Mouse (Mus musculus): ENCODE results near the gene Dusp14. TPM values are rescaled to one million over a fixed set of nuclear protein-coding genes. Genes with fewer than 3 reads are reported as not detected.
A peak's percentile ranks its signal among the peaks of the same experiment; 100 is the strongest.

Dusp14 gene
- 19.8 and 21.4 TPM in 2 replicates for polyA plus RNA-seq (2014; fragmentation: Nextera tagmentation; extraction: Ambion mirVana)

DNA sequence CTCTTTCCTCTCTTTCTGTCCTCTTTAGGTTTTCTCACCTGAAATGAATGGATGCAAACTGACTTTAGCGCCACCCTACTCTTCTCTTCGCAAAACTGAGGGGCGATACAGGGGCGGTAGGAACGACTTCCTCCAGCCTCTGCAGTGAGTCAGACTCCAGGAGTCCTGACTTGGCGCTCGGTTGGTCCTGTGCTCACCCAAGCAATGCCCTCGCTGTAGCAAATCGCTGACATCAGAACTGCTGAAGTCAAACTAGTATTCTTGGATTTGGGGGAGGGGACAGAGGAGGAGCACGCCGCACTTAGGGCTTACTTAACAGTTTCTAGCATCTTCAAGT lies at the start of gene Dusp14:
Gene Dusp14 (minus strand): TSS at position 228 of the 337 bp plus-strand sequence.
- Histone ChIP-seq H3K4me1 (ENCODE audit: control insufficient read depth, insufficient read depth, low read length) (peaks cover 28% of the 10 kb centered on the region), H3K27me3 (ENCODE audit: control insufficient read depth, insufficient read depth, low read length) (peaks cover 9% of the 10 kb centered on the region), H3K9me3 (ENCODE audit: control insufficient read depth, low read length) (no peaks in the 10 kb centered on the region), H3K9ac (ENCODE audit: low read depth, low read length) (peak within 1 kb of the TSS; percentile 72), H3K4me2 (replicated peaks; ENCODE audit: low read depth, low read length) (peak within 1 kb of the TSS; percentile 95), H3K27ac (ENCODE audit: low read depth, low read length) (peak within 1 kb of the TSS; percentile 30; the same call in 1 of the 2 replicates), H3K4me3 (ENCODE audit: low read length) (peak within 1 kb of the TSS; percentile 72), H3K36me3 (ENCODE audit: control insufficient read depth, insufficient read depth, low read length) (no peaks in the 10 kb centered on the region)
- WGBS, result 10% methylated on average over 11 of the region's 11 CpGs
- ATAC-seq (ENCODE audit: low FRiP score, low TSS enrichment), result peak; percentile 63; the same call in 1 of the 2 replicates

- H3K4me1 ChIP-seq (ENCODE audit: control insufficient read depth, insufficient read depth, low read length), result no peaks in the 10 kb centered on the region
- H3K9ac ChIP-seq (ENCODE audit: low read depth, low read length), result no peak overlapping the region
- WGBS, result 92% methylated on average over 4 of the region's 4 CpGs
- no peaks in the 10 kb centered on the region for H3K27me3 ChIP-seq (ENCODE audit: control insufficient read depth, insufficient read depth, low read length)
- H3K27ac ChIP-seq (ENCODE audit: low read depth, low read length), result no peak overlapping the region
- H3K36me3 ChIP-seq (ENCODE audit: control insufficient read depth, insufficient read depth, low read length), result peaks cover 66% of the 10 kb centered on the region
- no peak overlapping the region for H3K4me2 ChIP-seq (replicated peaks; ENCODE audit: low read depth, low read length)
- ATAC-seq (ENCODE audit: low FRiP score, low TSS enrichment), result no peak
- H3K9me3 ChIP-seq (ENCODE audit: control insufficient read depth, low read length), result no peaks in the 10 kb centered on the region
- H3K4me3 ChIP-seq (ENCODE audit: low read length), result no peak overlapping the region
These were observed 48.4 kb upstream of the Dusp14 start for GRCm38 (mm10) chr11:84117431-84117830.

- H3K4me3 ChIP-seq (ENCODE audit: low read length), result no peak overlapping the region
- no peaks in the 10 kb centered on the region for H3K9me3 ChIP-seq (ENCODE audit: control insufficient read depth, low read length)
- no peak overlapping the region for H3K4me2 ChIP-seq (replicated peaks; ENCODE audit: low read depth, low read length)
- H3K27ac ChIP-seq (ENCODE audit: low read depth, low read length), result no peak overlapping the region
- no peak overlapping the region for H3K9ac ChIP-seq (ENCODE audit: low read depth, low read length)
- no peak for ATAC-seq (ENCODE audit: low FRiP score, low TSS enrichment)
- no peaks in the 10 kb centered on the region for H3K27me3 ChIP-seq (ENCODE audit: control insufficient read depth, insufficient read depth, low read length)
- H3K36me3 ChIP-seq (ENCODE audit: control insufficient read depth, insufficient read depth, low read length), result peaks cover 65% of the 10 kb centered on the region
- WGBS, result 63% methylated on average over 2 of the region's 2 CpGs
- H3K4me1 ChIP-seq (ENCODE audit: control insufficient read depth, insufficient read depth, low read length), result no peaks in the 10 kb centered on the region
These were observed 47.2 kb upstream of the Dusp14 start for GRCm38 (mm10) chr11:84116221-84116620.

DNA sequence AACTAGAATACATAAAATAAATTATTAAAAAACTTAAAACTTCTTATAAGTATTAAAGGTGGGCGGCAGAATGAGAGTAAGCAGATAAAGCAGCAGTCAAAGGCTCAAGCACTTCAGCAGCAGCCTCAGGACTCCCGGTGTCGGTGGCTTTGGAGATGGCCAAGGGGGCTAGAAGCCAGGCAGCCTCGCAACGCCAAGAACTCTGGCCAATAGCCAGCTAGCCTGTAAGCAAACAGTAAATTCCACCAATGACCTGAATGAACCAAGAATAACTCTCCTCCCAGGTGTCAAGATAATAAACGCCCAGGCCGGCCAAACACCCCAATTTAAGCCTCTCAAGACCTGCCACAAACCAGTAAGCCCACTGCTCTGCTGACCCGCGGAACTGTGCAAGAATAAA lies 46.6 kb upstream of the Dusp14 start:
- H3K27me3 ChIP-seq (ENCODE audit: control insufficient read depth, insufficient read depth, low read length), result no peaks in the 10 kb centered on the region
- 57% methylated on average over 9 of the region's 9 CpGs for WGBS
- no peak for ATAC-seq (ENCODE audit: low FRiP score, low TSS enrichment)
- no peaks in the 10 kb centered on the region for H3K9me3 ChIP-seq (ENCODE audit: control insufficient read depth, low read length)
- no peak overlapping the region for H3K4me3 ChIP-seq (ENCODE audit: low read length)
- peaks cover 62% of the 10 kb centered on the region for H3K36me3 ChIP-seq (ENCODE audit: control insufficient read depth, insufficient read depth, low read length)
- H3K9ac ChIP-seq (ENCODE audit: low read depth, low read length), result no peak overlapping the region
- no peak overlapping the region for H3K27ac ChIP-seq (ENCODE audit: low read depth, low read length)
- no peak overlapping the region for H3K4me2 ChIP-seq (replicated peaks; ENCODE audit: low read depth, low read length)
- H3K4me1 ChIP-seq (ENCODE audit: control insufficient read depth, insufficient read depth, low read length), result no peaks in the 10 kb centered on the region

- no peaks in the 10 kb centered on the region for H3K9me3 ChIP-seq (ENCODE audit: control insufficient read depth, low read length)
- peaks cover 65% of the 10 kb centered on the region for H3K36me3 ChIP-seq (ENCODE audit: control insufficient read depth, insufficient read depth, low read length)
- WGBS, result 90% methylated on average over 5 of the region's 5 CpGs
- no peak overlapping the region for H3K4me3 ChIP-seq (ENCODE audit: low read length)
- no peaks in the 10 kb centered on the region for H3K27me3 ChIP-seq (ENCODE audit: control insufficient read depth, insufficient read depth, low read length)
- no peak overlapping the region for H3K4me2 ChIP-seq (replicated peaks; ENCODE audit: low read depth, low read length)
- no peak overlapping the region for H3K27ac ChIP-seq (ENCODE audit: low read depth, low read length)
- no peaks in the 10 kb centered on the region for H3K4me1 ChIP-seq (ENCODE audit: control insufficient read depth, insufficient read depth, low read length)
- ATAC-seq (ENCODE audit: low FRiP score, low TSS enrichment), result no peak
- no peak overlapping the region for H3K9ac ChIP-seq (ENCODE audit: low read depth, low read length)
These were observed 44.6 kb upstream of the Dusp14 start for GRCm38 (mm10) chr11:84113623-84114022.

- Histone ChIP-seq H3K4me1 (ENCODE audit: control insufficient read depth, insufficient read depth, low read length) (no peaks in the 10 kb centered on the region), H3K9me3 (ENCODE audit: control insufficient read depth, low read length) (no peaks in the 10 kb centered on the region), H3K4me2 (replicated peaks; ENCODE audit: low read depth, low read length) (no peak overlapping the region), H3K9ac (ENCODE audit: low read depth, low read length) (no peak overlapping the region), H3K4me3 (ENCODE audit: low read length) (no peak overlapping the region), H3K36me3 (ENCODE audit: control insufficient read depth, insufficient read depth, low read length) (peaks cover 89% of the 10 kb centered on the region), H3K27me3 (ENCODE audit: control insufficient read depth, insufficient read depth, low read length) (no peaks in the 10 kb centered on the region), H3K27ac (ENCODE audit: low read depth, low read length) (no peak overlapping the region)
- no peak for ATAC-seq (ENCODE audit: low FRiP score, low TSS enrichment)
- 63% methylated on average over 2 of the region's 2 CpGs for WGBS
These were observed 38.1 kb upstream of the Dusp14 start for GRCm38 (mm10) chr11:84107137-84107536.

DNA sequence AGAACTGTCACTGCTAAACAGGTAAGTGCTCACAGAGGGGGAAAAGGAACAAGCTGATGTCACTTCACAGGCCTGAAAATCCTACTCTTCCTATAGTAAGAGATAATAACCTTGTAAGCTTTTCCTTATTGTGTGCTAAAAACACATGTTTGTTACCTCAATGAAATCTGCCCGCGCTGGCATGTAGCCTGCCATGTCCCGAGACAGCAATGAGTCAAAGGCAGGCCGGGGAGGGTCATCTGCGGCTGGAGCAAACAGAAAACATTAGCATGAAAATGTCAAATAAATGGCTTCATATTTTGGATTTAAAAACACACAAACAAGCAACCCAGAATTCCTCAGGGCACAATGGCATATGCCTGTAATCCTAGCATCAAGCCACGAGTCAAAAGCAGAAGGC lies 35.0 kb upstream of the Dusp14 start:
- WGBS, result 91% methylated on average over 6 of the region's 6 CpGs
- Histone ChIP-seq H3K4me2 (replicated peaks; ENCODE audit: low read depth, low read length) (no peak overlapping the region), H3K36me3 (ENCODE audit: control insufficient read depth, insufficient read depth, low read length) (peaks cover 84% of the 10 kb centered on the region), H3K9me3 (ENCODE audit: control insufficient read depth, low read length) (no peaks in the 10 kb centered on the region), H3K9ac (ENCODE audit: low read depth, low read length) (no peak overlapping the region), H3K4me3 (ENCODE audit: low read length) (no peak overlapping the region), H3K27ac (ENCODE audit: low read depth, low read length) (no peak overlapping the region), H3K4me1 (ENCODE audit: control insufficient read depth, insufficient read depth, low read length) (no peaks in the 10 kb centered on the region), H3K27me3 (ENCODE audit: control insufficient read depth, insufficient read depth, low read length) (no peaks in the 10 kb centered on the region)
- ATAC-seq (ENCODE audit: low FRiP score, low TSS enrichment), result no peak

DNA sequence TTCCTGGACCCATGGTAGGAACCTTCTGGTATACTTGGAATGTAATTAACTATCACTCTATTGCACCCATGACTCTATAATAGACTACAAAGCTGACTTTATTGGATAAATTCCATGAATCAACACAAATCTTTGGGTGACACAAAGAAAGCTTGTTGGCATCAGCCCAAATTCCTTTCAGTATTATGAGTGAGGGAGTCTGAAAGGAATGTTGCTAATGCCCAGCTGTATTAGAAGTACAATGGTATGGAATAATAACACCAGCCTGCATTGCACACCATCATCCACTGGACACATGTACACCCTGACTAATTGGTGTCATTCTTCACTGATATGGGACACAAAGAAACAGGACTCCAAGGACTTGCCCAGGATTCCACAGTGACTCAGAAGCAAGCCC lies 32.1 kb upstream of the Dusp14 start:
- no peak overlapping the region for H3K4me3 ChIP-seq (ENCODE audit: low read length)
- no peak for ATAC-seq (ENCODE audit: low FRiP score, low TSS enrichment)
- H3K4me1 ChIP-seq (ENCODE audit: control insufficient read depth, insufficient read depth, low read length), result no peaks in the 10 kb centered on the region

DNA sequence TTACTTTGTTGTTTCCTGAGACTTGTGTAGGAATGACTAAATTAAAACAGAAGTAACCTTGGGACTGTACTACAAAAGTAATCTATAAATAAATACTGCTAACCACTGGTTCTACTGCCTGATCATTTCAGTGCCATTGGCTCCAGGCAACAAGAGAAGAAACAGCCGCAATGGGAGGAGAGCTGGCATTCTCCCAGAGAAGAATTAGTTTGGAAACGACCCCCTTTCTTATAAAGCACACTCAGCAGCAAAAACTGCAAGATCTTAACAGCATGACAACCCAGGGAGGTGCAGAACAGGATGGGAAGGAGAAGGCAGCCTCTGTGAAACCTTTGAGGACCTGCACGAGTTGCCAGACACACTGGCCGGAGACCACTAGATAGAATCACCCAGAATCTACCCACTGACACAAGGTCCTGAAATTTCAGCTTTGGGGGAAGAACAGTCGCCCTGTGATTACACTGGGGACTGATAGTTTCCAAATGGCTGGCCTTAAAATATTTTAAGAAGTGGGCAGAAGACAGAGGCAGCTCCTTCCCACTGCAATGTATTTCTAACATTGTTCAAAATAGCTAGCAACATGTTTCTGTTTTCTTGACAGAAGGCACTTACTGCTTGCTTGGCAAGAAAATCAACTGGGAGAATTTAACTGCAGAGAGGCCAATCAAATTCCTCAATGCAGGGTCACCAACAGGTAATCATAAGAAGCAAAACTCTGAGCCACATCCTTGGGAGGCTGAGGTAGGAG lies 28.4 kb upstream of the Dusp14 start:
- no peaks in the 10 kb centered on the region for H3K9me3 ChIP-seq (ENCODE audit: control insufficient read depth, low read length)
- ATAC-seq (ENCODE audit: low FRiP score, low TSS enrichment), result no peak
- H3K36me3 ChIP-seq (ENCODE audit: control insufficient read depth, insufficient read depth, low read length), result peaks cover 44% of the 10 kb centered on the region; the same call in 1 of the 2 replicates
- H3K4me3 ChIP-seq (ENCODE audit: low read length), result no peak overlapping the region
- WGBS, result 82% methylated on average over 5 of the region's 5 CpGs
- H3K27me3 ChIP-seq (ENCODE audit: control insufficient read depth, insufficient read depth, low read length), result no peaks in the 10 kb centered on the region
- H3K27ac ChIP-seq (ENCODE audit: low read depth, low read length), result no peak overlapping the region
- no peak overlapping the region for H3K9ac ChIP-seq (ENCODE audit: low read depth, low read length)
- no peaks in the 10 kb centered on the region for H3K4me1 ChIP-seq (ENCODE audit: control insufficient read depth, insufficient read depth, low read length)
- no peak overlapping the region for H3K4me2 ChIP-seq (replicated peaks; ENCODE audit: low read depth, low read length)

More for the DNA sequence above, 32.1 kb upstream of the Dusp14 start:
- Histone ChIP-seq H3K4me2 (replicated peaks; ENCODE audit: low read depth, low read length) (no peak overlapping the region), H3K36me3 (ENCODE audit: control insufficient read depth, insufficient read depth, low read length) (peaks cover 77% of the 10 kb centered on the region), H3K27ac (ENCODE audit: low read depth, low read length) (no peak overlapping the region), H3K9me3 (ENCODE audit: control insufficient read depth, low read length) (no peaks in the 10 kb centered on the region), H3K27me3 (ENCODE audit: control insufficient read depth, insufficient read depth, low read length) (no peaks in the 10 kb centered on the region), H3K9ac (ENCODE audit: low read depth, low read length) (no peak overlapping the region)
